Mouse (Mus musculus): ENCODE results near the gene Cables2. TPM values are rescaled to one million over a fixed set of nuclear protein-coding genes. Genes with fewer than 3 reads are reported as not detected.

Gene Cables2
- polyA plus RNA-seq, 1 experiment from 2014 or later, result 8.4 TPM

DNA sequence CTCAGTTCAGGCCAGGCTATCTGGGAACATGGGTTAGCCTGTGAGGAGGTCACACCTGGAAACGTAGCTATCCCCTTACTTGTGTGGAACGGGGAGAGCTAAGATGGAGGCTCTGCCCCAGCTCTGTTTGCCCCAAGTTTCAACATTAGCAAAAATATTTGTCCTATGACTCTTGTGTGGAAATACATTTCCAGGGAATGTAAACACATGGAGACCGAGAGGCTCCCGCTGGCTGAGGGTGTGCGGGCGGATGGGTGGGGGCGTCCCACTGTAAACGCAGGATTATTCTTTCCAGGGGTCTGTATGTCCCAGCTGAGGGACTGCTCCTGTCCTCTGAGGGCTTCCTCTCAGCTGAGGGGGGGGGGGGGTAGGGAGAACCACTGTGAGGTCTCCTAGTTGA lies 38.9 kb downstream of the Cables2 start:
- 77% methylated on average over 8 of the region's 8 CpGs for WGBS
- Histone ChIP-seq H3K27ac (peak overlapping the region; percentile 88), H3K27me3 (no peaks in the 10 kb centered on the region), H3K4me3 (no peak overlapping the region), H3K4me1 (replicated peaks) (peaks cover 55% of the 10 kb centered on the region), H3K9me3 (replicated peaks) (no peaks in the 10 kb centered on the region), H3K9ac (no peak overlapping the region), H3K4me2 (peak overlapping the region; percentile 37; the same call in 1 of the 2 replicates), H3K36me3 (no peaks in the 10 kb centered on the region)
- ATAC-seq (replicated peaks; ENCODE audit: insufficient number of reproducible peaks, insufficient read depth, low FRiP score, low read depth), result no peak

- 51% methylated on average over 7 of the region's 7 CpGs for WGBS
- Histone ChIP-seq H3K27ac (peak overlapping the region; percentile 54; the same call in 1 of the 2 replicates), H3K36me3 (no peaks in the 10 kb centered on the region), H3K9ac (no peak overlapping the region), H3K4me2 (no peak overlapping the region), H3K9me3 (replicated peaks) (no peaks in the 10 kb centered on the region), H3K4me3 (no peak overlapping the region), H3K27me3 (no peaks in the 10 kb centered on the region), H3K4me1 (replicated peaks) (peaks cover 62% of the 10 kb centered on the region)
- no peak for ATAC-seq (replicated peaks; ENCODE audit: insufficient number of reproducible peaks, insufficient read depth, low FRiP score, low read depth)
Observed at GRCm38 (mm10) chr2:180233101-180233904, 40.0 kb downstream of the Cables2 start.

DNA sequence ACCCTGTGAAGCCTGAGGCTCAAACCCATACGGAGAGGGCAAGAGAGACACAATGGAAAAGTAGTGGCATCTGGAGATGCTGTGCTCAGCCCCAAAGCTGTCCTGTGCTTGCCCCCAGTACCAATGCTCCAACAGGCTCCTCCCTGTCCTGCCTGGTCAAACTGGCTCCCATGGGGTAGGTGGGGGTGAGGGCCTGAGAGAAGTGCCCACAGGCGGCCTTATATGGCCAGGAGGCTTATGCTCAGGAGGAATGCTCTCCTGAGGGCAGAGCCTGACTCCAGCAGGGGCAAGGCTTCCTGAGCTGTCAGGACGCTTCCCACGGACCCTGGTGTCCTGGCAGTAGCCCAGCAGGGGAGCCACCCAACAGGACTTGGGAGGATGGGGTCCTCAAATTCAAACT lies 42.8 kb downstream of the Cables2 start:
- 48% methylated on average over 4 of the region's 4 CpGs for whole genome bisulfite sequencing
- Histone ChIP-seq H3K27me3 (peaks cover 7% of the 10 kb centered on the region; the same call in 1 of the 2 replicates), H3K36me3 (no peaks in the 10 kb centered on the region), H3K9me3 (replicated peaks) (no peaks in the 10 kb centered on the region), H3K4me1 (replicated peaks) (peaks cover 80% of the 10 kb centered on the region), H3K4me2 (no peak overlapping the region), H3K4me3 (no peak overlapping the region), H3K27ac (peak overlapping the region; percentile 58), H3K9ac (no peak overlapping the region)
- ATAC-seq (replicated peaks; ENCODE audit: insufficient number of reproducible peaks, insufficient read depth, low FRiP score, low read depth), result no peak

- WGBS, result 71% methylated on average over 3 of the region's 3 CpGs
- no peaks in the 10 kb centered on the region for H3K36me3 ChIP-seq
- ATAC-seq (replicated peaks; ENCODE audit: insufficient number of reproducible peaks, insufficient read depth, low FRiP score, low read depth), result no peak
- peaks cover 10% of the 10 kb centered on the region for H3K27me3 ChIP-seq
- peaks cover 77% of the 10 kb centered on the region for H3K4me1 ChIP-seq (replicated peaks)
- no peak overlapping the region for H3K4me2 ChIP-seq
- H3K4me3 ChIP-seq, result no peak overlapping the region
- 0 out of 2 replicates have a peak overlapping the region, but pooled peaks have one; percentile 71 for H3K27ac ChIP-seq
- H3K9ac ChIP-seq, result no peak overlapping the region
- H3K9me3 ChIP-seq (replicated peaks), result no peaks in the 10 kb centered on the region
Observed at GRCm38 (mm10) chr2:180229129-180229528, 44.2 kb downstream of the Cables2 start.

DNA sequence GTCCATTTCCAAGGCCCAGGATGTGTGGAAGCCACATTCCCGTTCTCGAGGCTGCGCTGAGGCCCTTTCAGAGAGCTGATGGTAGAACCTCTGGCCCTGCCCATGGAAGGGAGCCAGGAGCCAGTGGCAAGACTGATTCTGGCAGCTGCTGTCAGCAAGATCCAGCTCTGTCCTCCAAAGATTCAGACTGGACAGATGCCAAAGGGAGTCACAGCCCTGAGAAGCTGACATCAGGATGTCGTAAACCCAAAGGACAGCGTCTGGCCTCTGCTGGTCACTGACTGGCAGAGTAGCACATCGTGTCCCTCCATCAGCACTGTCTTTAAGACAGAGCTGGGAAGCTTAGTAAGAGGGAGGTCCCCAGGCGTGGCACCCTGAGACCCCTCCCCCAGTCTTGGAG lies 44.7 kb downstream of the Cables2 start:
- no peaks in the 10 kb centered on the region for H3K36me3 ChIP-seq
- no peaks in the 10 kb centered on the region for H3K9me3 ChIP-seq (replicated peaks)
- H3K9ac ChIP-seq, result no peak overlapping the region
- WGBS, result 28% methylated on average over 7 of the region's 7 CpGs
- peaks cover 12% of the 10 kb centered on the region for H3K27me3 ChIP-seq
- ATAC-seq (replicated peaks; ENCODE audit: insufficient number of reproducible peaks, insufficient read depth, low FRiP score, low read depth), result no peak
- peaks cover 75% of the 10 kb centered on the region for H3K4me1 ChIP-seq (replicated peaks)
- peak overlapping the region; percentile 21; the same call in 1 of the 2 replicates for H3K4me2 ChIP-seq
- H3K27ac ChIP-seq, result peak overlapping the region; percentile 71
- H3K4me3 ChIP-seq, result no peak overlapping the region

DNA sequence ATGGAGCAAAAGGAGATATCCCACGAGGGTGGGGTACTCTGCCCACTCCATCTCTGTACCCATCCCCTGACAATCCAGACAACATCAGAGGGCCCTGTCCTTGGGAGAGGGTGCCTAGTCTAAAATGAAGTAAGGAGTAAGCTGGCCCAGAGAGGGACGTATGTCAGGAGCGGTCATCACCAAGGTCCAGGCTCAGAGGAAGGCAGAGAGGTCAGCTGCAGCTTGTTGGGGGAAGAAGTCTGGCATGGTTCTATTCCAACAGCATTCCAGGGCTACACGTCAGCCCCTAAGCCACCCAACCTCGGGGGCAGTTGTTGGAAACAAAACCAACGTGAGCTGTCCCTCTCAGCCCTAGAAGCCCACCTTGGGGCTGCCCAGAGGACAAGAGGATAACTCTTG lies 45.2 kb downstream of the Cables2 start:
- Histone ChIP-seq H3K27me3 (peaks cover 12% of the 10 kb centered on the region), H3K4me3 (no peak overlapping the region), H3K9ac (no peak overlapping the region), H3K27ac (peak overlapping the region; percentile 71), H3K4me1 (replicated peaks) (peaks cover 74% of the 10 kb centered on the region), H3K9me3 (replicated peaks) (no peaks in the 10 kb centered on the region), H3K36me3 (no peaks in the 10 kb centered on the region), H3K4me2 (peak overlapping the region; percentile 55)
- 48% methylated on average over 6 of the region's 6 CpGs for WGBS
- ATAC-seq (replicated peaks; ENCODE audit: insufficient number of reproducible peaks, insufficient read depth, low FRiP score, low read depth), result no peak

DNA sequence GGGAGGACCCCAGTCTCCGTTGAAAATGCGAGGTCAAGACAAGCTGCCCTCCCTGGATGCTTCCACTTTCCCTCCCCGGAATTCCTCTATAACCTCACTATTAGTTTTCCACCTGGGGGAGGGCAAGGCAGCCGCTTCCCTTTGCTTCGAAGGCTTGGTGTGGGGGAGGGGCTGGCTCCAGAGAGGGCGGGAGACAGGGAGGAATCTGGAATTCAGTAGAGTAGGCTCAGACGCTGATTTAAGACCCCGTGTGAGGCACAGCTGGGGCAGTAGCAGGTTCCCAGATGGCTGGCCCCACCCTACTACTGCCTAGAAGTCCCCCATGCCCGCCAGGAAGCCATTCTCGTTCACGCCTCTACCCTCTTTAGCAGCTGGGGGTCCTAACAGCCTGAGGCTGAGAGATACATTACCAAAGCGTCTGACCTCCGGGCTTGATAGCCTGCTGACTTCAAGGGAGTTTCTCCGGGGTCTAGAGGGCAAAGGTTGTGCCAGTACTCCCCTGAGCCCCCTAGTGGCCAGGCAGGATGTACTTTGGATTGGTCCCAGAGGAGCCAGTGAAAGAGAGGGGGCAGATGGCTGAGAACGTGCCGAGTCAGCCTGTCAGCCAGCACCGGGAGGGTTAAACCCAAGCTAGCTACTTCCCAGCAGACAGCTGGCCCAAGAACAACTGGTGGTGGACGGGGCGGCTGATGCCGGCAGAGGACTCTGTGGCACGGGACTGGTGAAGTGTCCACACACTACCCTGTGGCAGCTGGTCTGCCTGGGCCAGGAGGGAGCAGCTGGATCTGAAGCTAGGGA lies 45.8 kb downstream of the Cables2 start:
- no peaks in the 10 kb centered on the region for H3K36me3 ChIP-seq
- WGBS, result 4% methylated on average over 21 of the region's 21 CpGs
- peaks cover 12% of the 10 kb centered on the region for H3K27me3 ChIP-seq
- no peaks in the 10 kb centered on the region for H3K9me3 ChIP-seq (replicated peaks)
- H3K4me3 ChIP-seq, result peak overlapping the region; percentile 23
- peak overlapping the region; percentile 55 for H3K4me2 ChIP-seq
- H3K9ac ChIP-seq, result 0 out of 2 replicates have a peak overlapping the region, but pooled peaks have one; percentile 26
- H3K27ac ChIP-seq, result peak overlapping the region; percentile 71
- peaks cover 74% of the 10 kb centered on the region for H3K4me1 ChIP-seq (replicated peaks)
- ATAC-seq (replicated peaks; ENCODE audit: insufficient number of reproducible peaks, insufficient read depth, low FRiP score, low read depth), result no peak; the same call in 1 of the 2 replicates

DNA sequence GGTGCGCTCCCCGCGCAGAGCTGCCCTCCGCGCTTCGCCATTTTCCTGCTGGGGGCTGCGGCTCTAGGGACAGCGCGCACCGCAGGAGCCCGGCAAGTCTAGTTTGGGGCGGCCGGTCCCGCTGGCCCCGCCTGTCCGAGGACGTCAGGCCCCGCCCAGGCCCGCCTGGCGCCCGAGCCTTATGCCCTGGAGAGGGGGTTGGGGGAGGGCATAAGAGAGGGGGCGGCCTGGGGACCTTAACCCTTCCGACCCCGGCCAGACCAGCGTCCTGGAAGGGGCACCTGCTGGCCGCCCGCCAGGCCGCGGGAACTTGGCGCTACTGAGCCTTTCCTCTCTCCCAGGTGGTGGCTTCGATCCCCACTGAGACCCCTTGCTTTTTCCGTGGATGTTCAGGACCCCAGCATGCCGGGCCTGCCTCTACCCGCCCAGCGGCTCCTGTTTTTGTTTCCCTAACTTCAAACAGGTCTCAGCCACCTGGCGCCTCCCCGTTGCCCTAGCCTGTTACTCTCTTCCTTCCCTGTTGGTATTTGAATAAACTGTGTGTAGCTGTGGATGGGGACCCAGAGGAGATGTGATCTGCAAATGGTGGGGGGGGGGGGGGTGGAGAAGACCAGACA lies 47.4 kb downstream of the Cables2 start, which contains the start of gene Lama5:
Gene Lama5, minus strand, starts transcription at position 98 of the 617 bp plus-strand sequence.
- H3K27me3 ChIP-seq, result peaks cover 12% of the 10 kb centered on the region
- peak within 1 kb of the TSS; percentile 77 for H3K9ac ChIP-seq
- WGBS, result 1% methylated on average over 36 of the region's 37 CpGs
- peak within 1 kb of the TSS; percentile 96 for H3K4me2 ChIP-seq
- H3K4me3 ChIP-seq, result peak within 1 kb of the TSS; percentile 69
- H3K9me3 ChIP-seq (replicated peaks), result no peaks in the 10 kb centered on the region
- ATAC-seq (replicated peaks; ENCODE audit: insufficient number of reproducible peaks, insufficient read depth, low FRiP score, low read depth), result peak; percentile 79
- peak within 1 kb of the TSS; percentile 73 for H3K27ac ChIP-seq
- no peaks in the 10 kb centered on the region for H3K36me3 ChIP-seq
- H3K4me1 ChIP-seq (replicated peaks), result peaks cover 76% of the 10 kb centered on the region

DNA sequence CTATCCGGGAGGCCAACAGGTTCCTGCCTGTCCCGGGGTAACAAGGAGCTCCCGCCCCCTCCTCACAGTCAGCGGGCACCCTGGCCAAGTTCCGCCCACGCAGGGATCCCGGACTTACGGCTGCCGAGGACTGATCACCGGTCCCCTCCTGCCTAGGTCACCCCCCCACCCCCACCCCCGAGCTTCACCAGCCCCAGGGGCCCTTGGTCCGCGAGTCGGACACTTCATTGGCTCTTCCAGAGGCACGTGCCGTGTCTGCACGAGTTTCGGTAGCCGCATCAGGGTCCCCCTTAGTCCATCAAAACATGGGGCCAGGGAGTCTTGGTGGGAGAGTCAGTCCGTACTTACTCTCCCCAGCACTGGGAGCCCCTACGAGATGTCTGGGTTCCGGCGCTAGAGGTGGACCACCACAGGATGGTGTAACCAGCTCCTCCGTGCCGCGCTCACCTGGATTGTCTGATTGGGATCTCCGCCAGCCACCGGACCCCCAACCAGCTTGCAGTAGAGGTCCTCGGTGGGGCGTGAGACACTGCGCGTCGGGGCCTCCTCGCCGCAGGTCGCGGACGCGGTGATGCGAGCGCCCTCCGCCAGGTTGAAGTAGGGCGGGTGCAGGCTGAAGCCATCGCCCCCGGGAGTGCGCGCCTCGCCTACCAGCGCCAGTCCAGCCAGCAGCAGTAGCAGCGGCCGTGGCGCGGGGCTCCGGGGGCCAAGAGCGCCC lies 48.1 kb downstream of the Cables2 start:
- WGBS, result under 1% methylated on average over 54 of the region's 55 CpGs
- H3K27ac ChIP-seq, result peak overlapping the region; percentile 73
- ATAC-seq (replicated peaks; ENCODE audit: insufficient number of reproducible peaks, insufficient read depth, low FRiP score, low read depth), result 0 out of 2 replicates have a peak, but pooled peaks have one; percentile 9
- peak overlapping the region; percentile 96 for H3K4me2 ChIP-seq
- H3K27me3 ChIP-seq, result peaks cover 12% of the 10 kb centered on the region
- H3K4me3 ChIP-seq, result peak overlapping the region; percentile 69
- peak overlapping the region; percentile 77 for H3K9ac ChIP-seq
- no peaks in the 10 kb centered on the region for H3K9me3 ChIP-seq (replicated peaks)
- H3K4me1 ChIP-seq (replicated peaks), result peaks cover 71% of the 10 kb centered on the region
- H3K36me3 ChIP-seq, result no peaks in the 10 kb centered on the region

GRCm38 (mm10) chr2:180224647-180225043 lies 48.7 kb downstream of the Cables2 start:
- H3K4me1 ChIP-seq (replicated peaks), result peaks cover 68% of the 10 kb centered on the region
- 10% methylated on average over 11 of the region's 13 CpGs for WGBS
- H3K27ac ChIP-seq, result peak overlapping the region; percentile 73; the same call in 1 of the 2 replicates

More at GRCm38 (mm10) chr2:180224647-180225043, 48.7 kb downstream of the Cables2 start:
- Histone ChIP-seq H3K9ac (peak overlapping the region; percentile 77), H3K4me2 (peak overlapping the region; percentile 96), H3K9me3 (replicated peaks) (no peaks in the 10 kb centered on the region), H3K27me3 (peaks cover 12% of the 10 kb centered on the region), H3K4me3 (peak overlapping the region; percentile 69), H3K36me3 (no peaks in the 10 kb centered on the region)
- ATAC-seq (replicated peaks; ENCODE audit: insufficient number of reproducible peaks, insufficient read depth, low FRiP score, low read depth), result no peak
